ENCODE assay signal across 28 mouse cellular contexts in the genomic region with DNA sequence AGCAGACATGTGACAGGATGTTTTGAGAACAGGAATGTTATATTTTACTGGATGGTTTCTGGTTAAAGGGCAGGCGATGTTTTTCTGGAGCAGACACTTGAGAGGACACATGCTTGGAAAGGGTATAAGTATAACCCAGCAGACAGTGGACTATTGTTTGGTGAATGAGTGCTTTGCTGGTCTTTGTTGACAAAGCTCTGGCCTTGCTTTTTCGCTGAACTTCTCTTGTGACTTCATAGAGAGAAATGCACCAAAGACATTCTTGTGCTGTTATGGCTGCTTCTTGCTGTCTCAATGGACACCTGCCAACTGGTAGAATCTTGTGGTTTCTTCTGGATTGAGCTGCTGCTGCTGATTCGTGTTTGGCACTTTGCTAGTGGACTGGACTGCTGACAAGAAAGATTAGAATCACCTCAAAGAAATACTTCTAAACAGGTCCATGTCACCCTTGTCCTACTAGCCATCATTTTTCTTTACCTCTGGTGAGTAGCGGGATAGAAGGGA.
DNase-seq lines count a peak whose midpoint lies in the region; ATAC-seq and TF ChIP-seq lines count a peak whose summit lies in the region.
"Had no signal": no experiment of that assay in that cellular context is flagged by ENCODE, and none has a peak within 500 bp of the region (broad histone marks: within the 10 kb centered on the region; RNA-seq: fewer than 3 reads in every experiment).

No protein-coding gene starts in this region.

- H3K4me2 ChIP-seq in kidney, postnatal 0 days (ENCODE audit: low read length) = no peak overlapping the region
- no peak overlapping the region for H3K4me2 ChIP-seq in liver, embryonic 11.5 days
- H3K4me2 ChIP-seq: forebrain, embryonic 13.5 days; heart, embryonic 15.5 days; hindbrain, embryonic 14.5 days; intestine, embryonic 15.5 days; limb, embryonic 13.5 days; liver, embryonic 13.5 days; lung, embryonic 15.5 days had no signal

- H3K4me3 ChIP-seq in kidney, postnatal 0 days (replicated peaks; ENCODE audit: low read depth, low read length) = no peak overlapping the region
- H3K4me3 ChIP-seq in liver, embryonic 11.5 days (ENCODE audit: low read depth, low read length) = no peak overlapping the region
- H3K4me3 ChIP-seq: forebrain, embryonic 13.5 days; heart, embryonic 15.5 days; intestine, embryonic 15.5 days; limb, embryonic 13.5 days; liver, embryonic 13.5 days; lung, embryonic 15.5 days; midbrain, embryonic 10.5 days had no signal

- ATAC-seq in cerebellum, adult (ENCODE audit: insufficient number of reproducible peaks, low FRiP score, low TSS enrichment) = no peak
- ATAC-seq in kidney, postnatal 0 days (replicated peaks; ENCODE audit: low FRiP score, low read depth) = no peak
- ATAC-seq in Patski = peak; percentile 61
- no peak for ATAC-seq in liver, embryonic 11.5 days (replicated peaks; ENCODE audit: low FRiP score)
- ATAC-seq: CD4-positive, CD25-positive, alpha-beta regulatory T cell, adult 4 months; forebrain, embryonic 13.5 days; intestine, embryonic 15.5 days; midbrain, embryonic 16.5 days had no signal

- no peaks in the 10 kb centered on the region for H3K27me3 ChIP-seq in kidney, postnatal 0 days (ENCODE audit: insufficient read depth, low read length)
- no peaks in the 10 kb centered on the region for H3K27me3 ChIP-seq in Patski
- no peaks in the 10 kb centered on the region for H3K27me3 ChIP-seq in liver, embryonic 11.5 days (replicated peaks; ENCODE audit: control insufficient read depth, insufficient read depth, low read length)
- H3K27me3 ChIP-seq: forebrain, embryonic 13.5 days; heart, embryonic 15.5 days; intestine, embryonic 15.5 days; limb, embryonic 13.5 days; liver, embryonic 13.5 days; lung, embryonic 15.5 days had no signal

- H3K9me3 ChIP-seq in kidney, postnatal 0 days (replicated peaks; ENCODE audit: low read length) = no peaks in the 10 kb centered on the region
- no peaks in the 10 kb centered on the region for H3K9me3 ChIP-seq in liver, embryonic 11.5 days (ENCODE audit: control insufficient read depth, low read length)
- H3K9me3 ChIP-seq: forebrain, embryonic 13.5 days; heart, embryonic 15.5 days; intestine, embryonic 15.5 days; limb, embryonic 13.5 days; liver, embryonic 13.5 days; lung, embryonic 15.5 days; midbrain, embryonic 10.5 days had no signal

- in situ Hi-C loops in Patski (cut with MboI; ENCODE audit: low pct_unique_long_range_greater_than_20kb) = no loop called here

- 64% methylated on average over 4 of the region's 4 CpGs for whole genome bisulfite sequencing in kidney, postnatal 0 days
- WGBS in liver, embryonic 11.5 days = 76% methylated on average over 4 of the region's 4 CpGs

- TF ChIP-seq CTCF in kidney, postnatal 0 days (IDR thresholded peaks at IDR 0.05; ENCODE audit: low read depth) = no peak
- no peak for TF ChIP-seq CTCF in Patski (IDR thresholded peaks at IDR 0.05)

- H3K36me3 ChIP-seq in kidney, postnatal 0 days (ENCODE audit: insufficient read depth, low read length) = no peaks in the 10 kb centered on the region
- no peaks in the 10 kb centered on the region for H3K36me3 ChIP-seq in liver, embryonic 11.5 days (ENCODE audit: control insufficient read depth, insufficient read depth, low read length)
- H3K36me3 ChIP-seq: heart, embryonic 15.5 days; intestine, embryonic 15.5 days; limb, embryonic 13.5 days; liver, embryonic 13.5 days; lung, embryonic 15.5 days; midbrain, embryonic 10.5 days had no signal

- no peak overlapping the region for H3K9ac ChIP-seq in kidney, postnatal 0 days (ENCODE audit: low read depth, low read length)
- no peak overlapping the region for H3K9ac ChIP-seq in liver, embryonic 11.5 days (ENCODE audit: low read depth, low read length)
- H3K9ac ChIP-seq: forebrain, embryonic 13.5 days; heart, embryonic 15.5 days; hindbrain, embryonic 14.5 days; intestine, embryonic 15.5 days; limb, embryonic 13.5 days; liver, embryonic 13.5 days; lung, embryonic 15.5 days had no signal

- CTCF ChIA-PET in Patski (lab: Charles Lee) = interaction anchor here (1.3 to 1.4 kb wide), 2 partner anchors 10 to 11 kb away, joined by 3 to 4 read pairs; no protein-coding TSS in a partner anchor

- POLR2A ChIA-PET in Patski (lab: Charles Lee) = no interaction called here

- no peak overlapping the region for H3K27ac ChIP-seq in kidney, postnatal 0 days
- no peak overlapping the region for H3K27ac ChIP-seq in liver, embryonic 11.5 days (ENCODE audit: low read depth, low read length)
- H3K27ac ChIP-seq: forebrain, embryonic 13.5 days; heart, embryonic 15.5 days; hindbrain, embryonic 14.5 days; intestine, embryonic 15.5 days; limb, embryonic 13.5 days; liver, embryonic 13.5 days; lung, embryonic 15.5 days; macrophage; midbrain, embryonic 10.5 days had no signal

- no peaks in the 10 kb centered on the region for H3K4me1 ChIP-seq in kidney, postnatal 0 days (replicated peaks; ENCODE audit: insufficient read depth, low read length)
- H3K4me1 ChIP-seq in liver, embryonic 11.5 days (replicated peaks; ENCODE audit: control insufficient read depth, insufficient read depth, low read length) = no peaks in the 10 kb centered on the region
- H3K4me1 ChIP-seq: forebrain, embryonic 13.5 days; heart, embryonic 15.5 days; intestine, embryonic 15.5 days; limb, embryonic 13.5 days; liver, embryonic 13.5 days; lung, embryonic 15.5 days; midbrain, embryonic 10.5 days had no signal

- peak; percentile 20 to 30 for DNase-seq in cerebellum, postnatal 10 days
- DNase-seq in kidney, postnatal 0 days (ENCODE audit: low spot score) = peak; percentile 29
- no peak for DNase-seq in kidney, adult 11 months
- DNase-seq in Patski (ENCODE audit: low read depth, low spot score) = peak; percentile 63
- DNase-seq in fibroblast of lung, adult 2 months (ENCODE audit: low read depth) = peak; percentile 92
- no peak for DNase-seq in liver, embryonic 11.5 days (ENCODE audit: low spot score)
- DNase-seq in layer of hippocampus, adult 18-20 months (ENCODE audit: low spot score in 2 of 2) = no peak
- DNase-seq: adrenal gland, postnatal 14 days; cerebellum, adult 11-12 months; cerebellum, postnatal 36 days; embryo, embryonic 11 days; heart, postnatal 4 days; kidney, adult 9 months; kidney, postnatal 25 days; liver, embryonic 13.5 days; thymus, adult 18-20 months; thymus, postnatal 4 days had no signal

Comparison
In these comparisons a context has a peak if more than half of its experiments do, and no peak if none do; other contexts are left out.
1. DNase-seq: peak in cerebellum, postnatal 10 days (2 of 2), kidney, postnatal 0 days (single experiment), Patski (single experiment) and fibroblast of lung, adult 2 months (single experiment); none in kidney, adult 11 months (single experiment), liver, embryonic 11.5 days (single experiment) and layer of hippocampus, adult 18-20 months (0 of 2).